Mouse (Mus musculus): ENCODE measurements around the gene Ppp1r9b. TPM values are rescaled to one million over a fixed set of nuclear protein-coding genes. Genes with fewer than 3 reads are reported as not detected.

Ppp1r9b gene
- polyA plus RNA-seq, 1 experiment from 2014 or later = 5.6 TPM

GRCm38 (mm10) chr11:95001584-95002347 lies 10.9 kb downstream of the Ppp1r9b start:
- H3K9ac ChIP-seq (ENCODE audit: low read depth, low read length) = no peak overlapping the region
- peaks cover 19% of the 10 kb centered on the region; the same call in 1 of the 2 replicates for H3K36me3 ChIP-seq (ENCODE audit: control insufficient read depth, insufficient read depth, low read length)
- H3K27me3 ChIP-seq (replicated peaks; ENCODE audit: control insufficient read depth, insufficient read depth, low read length) = no peaks in the 10 kb centered on the region
- no peak overlapping the region for H3K4me3 ChIP-seq (ENCODE audit: low read length)
- H3K4me2 ChIP-seq (ENCODE audit: low read depth, low read length) = no peak overlapping the region
- H3K9me3 ChIP-seq (ENCODE audit: control insufficient read depth, low read length) = no peaks in the 10 kb centered on the region
- WGBS = 87% methylated on average over 21 of the region's 21 CpGs
- peaks cover 27% of the 10 kb centered on the region for H3K4me1 ChIP-seq (ENCODE audit: control insufficient read depth, insufficient read depth, low read length)
- no peak for ATAC-seq
- H3K27ac ChIP-seq (ENCODE audit: low read length) = no peak overlapping the region

DNA sequence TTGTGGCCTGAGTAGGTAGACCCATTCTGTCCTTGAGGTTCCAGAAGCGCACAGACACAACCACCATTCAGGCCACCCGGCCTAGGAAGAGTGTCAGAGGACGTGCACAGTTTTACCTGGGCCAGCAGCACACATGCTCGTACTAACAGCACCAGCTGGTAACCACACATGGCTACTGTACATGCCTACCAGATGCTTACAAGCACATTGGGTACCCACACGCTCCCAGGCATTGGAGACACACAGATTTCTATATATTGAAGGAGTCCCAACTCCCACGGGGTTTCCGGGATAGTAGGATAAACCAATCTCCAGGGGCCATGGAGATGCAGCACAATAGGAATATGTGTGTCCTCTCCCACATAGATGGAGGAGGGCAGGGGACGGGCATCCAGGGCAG lies 11.9 kb downstream of the Ppp1r9b start:
- no peak overlapping the region for H3K9ac ChIP-seq (ENCODE audit: low read depth, low read length)
- 93% methylated on average over 8 of the region's 8 CpGs for WGBS
- no peak overlapping the region for H3K27ac ChIP-seq (ENCODE audit: low read length)
- H3K27me3 ChIP-seq (replicated peaks; ENCODE audit: control insufficient read depth, insufficient read depth, low read length) = no peaks in the 10 kb centered on the region
- ATAC-seq = no peak
- H3K36me3 ChIP-seq (ENCODE audit: control insufficient read depth, insufficient read depth, low read length) = peaks cover 19% of the 10 kb centered on the region; the same call in 1 of the 2 replicates
- no peak overlapping the region for H3K4me3 ChIP-seq (ENCODE audit: low read length)
- H3K4me1 ChIP-seq (ENCODE audit: control insufficient read depth, insufficient read depth, low read length) = peaks cover 26% of the 10 kb centered on the region
- H3K9me3 ChIP-seq (ENCODE audit: control insufficient read depth, low read length) = no peaks in the 10 kb centered on the region
- no peak overlapping the region for H3K4me2 ChIP-seq (ENCODE audit: low read depth, low read length)

DNA sequence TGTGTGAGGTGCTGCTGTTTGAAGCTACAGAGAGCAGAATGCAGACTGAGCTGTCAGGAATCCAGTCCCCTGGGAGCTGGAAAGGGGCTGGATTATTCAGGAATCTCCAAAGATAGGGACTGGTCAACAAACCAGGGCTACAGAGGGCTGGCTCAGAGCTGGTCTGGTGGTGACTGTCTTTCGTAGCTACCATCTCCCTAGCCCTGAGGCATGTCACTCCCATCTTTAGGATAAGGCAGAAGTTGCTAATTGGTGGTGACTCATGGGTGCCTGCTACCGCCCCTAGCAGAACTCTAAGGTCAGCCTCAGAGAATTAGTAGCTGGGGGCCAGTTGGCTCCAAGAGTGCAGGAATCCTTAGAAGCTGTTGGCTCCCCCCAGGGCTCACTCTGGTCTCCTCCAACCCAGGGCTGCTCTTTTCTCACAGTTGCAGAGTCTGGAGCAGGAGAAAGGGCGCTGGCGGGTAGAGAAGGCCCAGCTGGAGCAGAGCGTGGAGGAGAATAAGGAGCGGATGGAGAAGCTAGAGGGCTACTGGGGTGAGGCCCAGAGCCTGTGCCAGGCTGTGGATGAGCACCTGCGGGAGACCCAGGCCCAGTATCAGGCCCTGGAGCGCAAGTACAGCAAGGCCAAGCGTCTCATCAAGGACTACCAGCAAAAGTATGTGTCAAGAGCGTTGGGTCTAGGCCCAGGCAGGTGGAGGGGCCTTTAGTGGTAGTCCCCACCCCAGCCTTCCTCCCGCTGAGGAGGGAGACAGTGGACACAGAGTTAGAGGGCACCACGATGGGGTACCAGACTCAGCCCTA lies 13.5 kb downstream of the Ppp1r9b start:
- H3K27ac ChIP-seq (ENCODE audit: low read length) = no peak overlapping the region
- 81% methylated on average over 12 of the region's 12 CpGs for WGBS
- no peak overlapping the region for H3K4me2 ChIP-seq (ENCODE audit: low read depth, low read length)
- no peaks in the 10 kb centered on the region for H3K27me3 ChIP-seq (replicated peaks; ENCODE audit: control insufficient read depth, insufficient read depth, low read length)
- peaks cover 28% of the 10 kb centered on the region for H3K4me1 ChIP-seq (ENCODE audit: control insufficient read depth, insufficient read depth, low read length)
- H3K36me3 ChIP-seq (ENCODE audit: control insufficient read depth, insufficient read depth, low read length) = peaks cover 14% of the 10 kb centered on the region; the same call in 1 of the 2 replicates
- no peak for ATAC-seq
- H3K9me3 ChIP-seq (ENCODE audit: control insufficient read depth, low read length) = no peaks in the 10 kb centered on the region
- H3K9ac ChIP-seq (ENCODE audit: low read depth, low read length) = no peak overlapping the region
- H3K4me3 ChIP-seq (ENCODE audit: low read length) = no peak overlapping the region

DNA sequence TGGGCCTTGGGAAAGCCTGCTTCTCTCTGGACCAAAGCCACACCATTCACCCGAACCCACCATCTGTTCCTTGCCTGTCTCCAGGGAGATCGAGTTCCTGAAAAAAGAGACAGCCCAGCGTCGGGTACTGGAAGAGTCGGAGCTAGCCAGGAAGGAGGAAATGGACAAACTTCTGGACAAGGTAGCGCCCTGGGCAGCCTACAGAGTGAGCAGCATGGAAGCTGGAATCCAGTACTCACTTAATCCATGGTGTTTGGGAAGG lies 14.0 kb downstream of the Ppp1r9b start:
- WGBS = 58% methylated on average over 6 of the region's 6 CpGs
- peaks cover 28% of the 10 kb centered on the region for H3K4me1 ChIP-seq (ENCODE audit: control insufficient read depth, insufficient read depth, low read length)
- no peak overlapping the region for H3K27ac ChIP-seq (ENCODE audit: low read length)

DNA sequence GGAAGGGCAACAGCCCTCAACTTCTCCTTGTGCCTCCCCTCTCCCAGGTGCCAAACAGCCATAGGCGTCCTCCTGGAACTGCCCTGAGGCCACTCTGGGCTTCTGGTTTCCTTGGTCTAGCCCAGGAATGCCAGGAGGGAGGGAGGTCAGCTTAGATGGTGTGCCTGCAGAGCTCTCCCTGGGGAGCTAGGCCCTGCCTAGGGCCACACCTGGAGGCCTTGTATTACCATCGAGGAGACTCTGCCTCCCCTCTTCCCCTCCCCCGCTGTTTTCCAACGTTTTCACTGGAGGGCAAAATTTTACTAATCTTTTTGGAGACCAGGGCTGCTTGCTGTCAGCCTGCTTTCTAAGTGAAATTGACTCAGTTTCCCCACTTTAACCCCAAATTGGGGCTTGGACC lies 15.2 kb downstream of the Ppp1r9b start:
- H3K27ac ChIP-seq (ENCODE audit: low read length) = peak overlapping the region; percentile 54
- H3K9ac ChIP-seq (ENCODE audit: low read depth, low read length) = peak overlapping the region; percentile 63
- no peaks in the 10 kb centered on the region for H3K9me3 ChIP-seq (ENCODE audit: control insufficient read depth, low read length)
- H3K4me2 ChIP-seq (ENCODE audit: low read depth, low read length) = peak overlapping the region; percentile 66
- peak overlapping the region; percentile 47 for H3K4me3 ChIP-seq (ENCODE audit: low read length)
- ATAC-seq = no peak
- peaks cover 12% of the 10 kb centered on the region; the same call in 1 of the 2 replicates for H3K36me3 ChIP-seq (ENCODE audit: control insufficient read depth, insufficient read depth, low read length)
- peaks cover 25% of the 10 kb centered on the region for H3K4me1 ChIP-seq (ENCODE audit: control insufficient read depth, insufficient read depth, low read length)
- 37% methylated on average over 4 of the region's 4 CpGs for WGBS
- no peaks in the 10 kb centered on the region for H3K27me3 ChIP-seq (replicated peaks; ENCODE audit: control insufficient read depth, insufficient read depth, low read length)

More for the DNA sequence above, 14.0 kb downstream of the Ppp1r9b start:
- Histone ChIP-seq H3K4me2 (ENCODE audit: low read depth, low read length) (no peak overlapping the region), H3K4me3 (ENCODE audit: low read length) (no peak overlapping the region), H3K36me3 (ENCODE audit: control insufficient read depth, insufficient read depth, low read length) (peaks cover 14% of the 10 kb centered on the region; the same call in 1 of the 2 replicates), H3K9ac (ENCODE audit: low read depth, low read length) (no peak overlapping the region), H3K9me3 (ENCODE audit: control insufficient read depth, low read length) (no peaks in the 10 kb centered on the region), H3K27me3 (replicated peaks; ENCODE audit: control insufficient read depth, insufficient read depth, low read length) (no peaks in the 10 kb centered on the region)
- no peak for ATAC-seq

DNA sequence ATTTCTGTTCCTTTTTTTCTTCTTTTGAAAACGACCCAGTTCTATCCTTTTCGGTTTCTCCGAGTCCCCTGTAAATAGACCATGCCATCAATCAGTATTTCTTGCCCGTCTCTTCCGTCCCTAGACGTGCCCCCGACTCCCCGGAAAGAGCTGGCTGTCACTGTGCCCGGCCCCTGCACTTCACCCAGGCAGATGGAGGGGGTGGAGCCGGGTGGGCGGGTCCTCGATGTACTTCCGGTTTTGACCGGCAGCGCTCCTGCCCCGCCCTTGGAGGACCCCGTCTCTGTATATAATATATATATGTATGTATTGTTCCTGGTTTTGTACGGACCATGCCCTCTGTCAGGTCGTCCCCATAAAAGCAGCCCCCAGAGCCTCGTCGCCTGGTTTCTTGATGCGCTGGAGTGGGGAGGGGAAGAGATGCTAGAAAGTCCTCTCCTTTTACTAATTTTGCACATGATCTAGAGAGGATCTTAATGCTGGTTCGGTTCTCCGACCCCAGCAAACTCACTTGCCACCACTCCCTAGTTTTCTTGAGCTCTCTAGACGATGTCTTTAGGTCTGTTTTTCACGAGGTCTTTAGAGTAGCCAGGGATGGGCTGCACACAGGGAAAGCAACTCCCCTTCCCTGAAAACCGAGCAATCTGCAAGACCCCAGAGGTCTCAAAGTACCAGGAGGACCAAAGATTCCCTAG lies 15.8 kb downstream of the Ppp1r9b start:
- Histone ChIP-seq H3K9ac (ENCODE audit: low read depth, low read length) (peak overlapping the region; percentile 63), H3K4me1 (ENCODE audit: control insufficient read depth, insufficient read depth, low read length) (peaks cover 25% of the 10 kb centered on the region), H3K4me2 (ENCODE audit: low read depth, low read length) (peak overlapping the region; percentile 66), H3K4me3 (ENCODE audit: low read length) (peak overlapping the region; percentile 47), H3K9me3 (ENCODE audit: control insufficient read depth, low read length) (no peaks in the 10 kb centered on the region), H3K27ac (ENCODE audit: low read length) (peak overlapping the region; percentile 54), H3K27me3 (replicated peaks; ENCODE audit: control insufficient read depth, insufficient read depth, low read length) (no peaks in the 10 kb centered on the region), H3K36me3 (ENCODE audit: control insufficient read depth, insufficient read depth, low read length) (peaks cover 12% of the 10 kb centered on the region; the same call in 1 of the 2 replicates)
- ATAC-seq = peak; percentile 74
- WGBS = 1% methylated on average over 27 of the region's 27 CpGs

- Histone ChIP-seq H3K9ac (ENCODE audit: low read depth, low read length) (no peak overlapping the region), H3K36me3 (ENCODE audit: control insufficient read depth, insufficient read depth, low read length) (peaks cover 9% of the 10 kb centered on the region; the same call in 1 of the 2 replicates)
- 53% methylated on average over 3 of the region's 3 CpGs for whole genome bisulfite sequencing
These were observed 16.6 kb downstream of the Ppp1r9b start for GRCm38 (mm10) chr11:95007418-95007817.

DNA sequence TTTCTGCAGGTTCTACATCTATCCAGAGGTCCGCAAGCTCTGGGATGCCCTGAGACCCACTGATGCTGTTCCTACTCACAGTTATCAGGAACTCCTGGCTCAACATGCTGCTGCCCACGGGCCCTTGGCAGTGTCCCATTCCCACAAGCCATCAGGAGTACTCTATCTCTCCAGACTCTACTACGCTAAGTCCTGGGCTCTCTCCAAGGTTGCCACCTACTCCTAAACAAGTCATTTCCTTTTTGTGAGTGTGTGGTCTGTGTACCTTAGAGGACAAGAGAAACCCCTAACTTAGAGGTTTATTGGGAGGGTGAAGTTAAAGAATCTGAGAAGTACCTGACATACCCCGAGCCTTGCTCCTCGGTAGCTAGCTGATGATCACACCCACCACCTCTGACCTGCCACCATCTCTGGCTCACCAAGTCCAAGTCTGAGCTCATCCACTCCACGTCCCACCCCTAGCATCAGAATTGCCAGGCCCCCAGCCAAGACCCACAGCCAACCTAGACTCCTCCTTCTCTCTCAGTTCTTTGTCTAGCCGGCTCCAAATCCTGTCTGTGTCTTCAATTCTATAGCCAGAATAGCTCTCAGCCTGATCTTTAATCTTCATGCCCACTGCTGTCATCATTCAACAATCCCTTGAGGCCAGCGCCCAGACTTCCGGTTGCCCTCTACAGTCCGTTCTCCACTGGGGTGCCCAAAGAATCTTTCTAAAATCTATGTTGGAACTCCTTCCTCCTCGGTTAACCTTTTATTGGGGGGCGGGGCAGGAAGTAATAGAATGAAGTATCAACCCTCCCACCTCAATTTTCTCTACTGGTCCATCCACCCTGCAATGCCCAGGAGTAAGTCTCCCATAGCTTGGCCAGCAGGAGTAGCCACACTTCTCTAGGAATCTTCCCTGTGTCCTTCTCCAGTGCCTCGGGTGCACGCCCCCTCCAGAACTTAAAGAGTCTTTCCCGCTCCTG lies 18.1 kb downstream of the Ppp1r9b start:
- Histone ChIP-seq H3K9me3 (ENCODE audit: control insufficient read depth, low read length) (no peaks in the 10 kb centered on the region), H3K9ac (ENCODE audit: low read depth, low read length) (peak overlapping the region; percentile 84), H3K4me1 (ENCODE audit: control insufficient read depth, insufficient read depth, low read length) (peaks cover 31% of the 10 kb centered on the region), H3K27ac (ENCODE audit: low read length) (peak overlapping the region; percentile 91), H3K4me3 (ENCODE audit: low read length) (peak overlapping the region; percentile 65), H3K36me3 (ENCODE audit: control insufficient read depth, insufficient read depth, low read length) (0 out of 2 replicates have a peak, but pooled peaks cover 3% of the 10 kb centered on the region), H3K4me2 (ENCODE audit: low read depth, low read length) (peak overlapping the region; percentile 85), H3K27me3 (replicated peaks; ENCODE audit: control insufficient read depth, insufficient read depth, low read length) (no peaks in the 10 kb centered on the region)
- WGBS = 34% methylated on average over 15 of the region's 15 CpGs
- ATAC-seq = peak; percentile 6; the same call in 1 of the 2 replicates

More at GRCm38 (mm10) chr11:95007418-95007817, 16.6 kb downstream of the Ppp1r9b start:
- H3K4me3 ChIP-seq (ENCODE audit: low read length) = no peak overlapping the region
- no peaks in the 10 kb centered on the region for H3K27me3 ChIP-seq (replicated peaks; ENCODE audit: control insufficient read depth, insufficient read depth, low read length)
- peaks cover 28% of the 10 kb centered on the region for H3K4me1 ChIP-seq (ENCODE audit: control insufficient read depth, insufficient read depth, low read length)
- peak overlapping the region; percentile 46; the same call in 1 of the 2 replicates for H3K27ac ChIP-seq (ENCODE audit: low read length)
- H3K9me3 ChIP-seq (ENCODE audit: control insufficient read depth, low read length) = no peaks in the 10 kb centered on the region
- H3K4me2 ChIP-seq (ENCODE audit: low read depth, low read length) = no peak overlapping the region
- ATAC-seq = no peak

All from intestine, embryonic 16.5 days (tissue).